Mouse (Mus musculus) left cerebral cortex, adult 2 months (tissue): ENCODE results near the gene Col27a1. TPM values are rescaled to one million over a fixed set of nuclear protein-coding genes. Genes with fewer than 3 reads are reported as not detected.

Source experiments
- DNase-seq, 2 experiments: peaks; one replicate each; pipeline ENCODE4 v3.0.0; 2021 to 2022; ENCODE audit warnings: low spot score in 2 of 2, mixed read lengths in 1 of 2; ENCODE audit errors: extremely low spot score in 1 of 2
- H3K27ac ChIP-seq: fragments of 200-600 bp; 2 replicates; pipeline ENCODE4 v1.8.1; 2022
- H3K4me3 ChIP-seq: fragments of 200-600 bp; 2 replicates; pipeline ENCODE4 v1.8.1; 2022
- CTCF ChIP-seq: fragments of 200-600 bp; IDR thresholded peaks from 2 replicates; pipeline ENCODE4 v1.8.1; 2022; ENCODE audit warnings: antibody characterized with exemption, mild to moderate bottlenecking, moderate library complexity
- intact Hi-C: fragments of 180-260 bp; cut with DNase I; formaldehyde crosslinking; loops from one replicate; pipeline ENCODE4 v1.15.1; 2025
- total RNA-seq, 2 experiments: library from RNA; stranded (reverse); gene quantifications; 2 replicates each; pipeline ENCODE4 v1.2.3; 2021

Gene Col27a1
- total RNA-seq, 2 experiments from 2014 or later, result 4.6 to 4.9 TPM

DNA sequence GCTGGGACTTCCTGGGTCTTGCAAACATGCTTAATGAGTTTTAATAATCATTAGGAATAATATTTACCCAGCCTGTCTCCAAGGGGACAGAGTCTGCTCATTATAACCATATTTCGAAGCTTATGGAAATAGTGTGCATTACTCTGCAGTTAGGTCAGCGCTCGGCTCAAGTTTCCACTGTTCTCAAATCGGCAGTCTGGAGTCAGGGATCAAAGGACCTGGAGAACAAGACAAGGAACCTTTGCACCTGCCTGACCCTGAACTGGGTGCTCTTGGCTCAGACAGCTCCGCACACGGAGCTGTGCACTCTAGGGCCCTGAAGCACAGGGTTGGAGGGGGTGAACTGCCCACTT is 13.1 kb downstream of the Col27a1 start:
- intact Hi-C loops, result no loop called here
- TF ChIP-seq CTCF, result no peak
- Histone ChIP-seq H3K27ac (no peak overlapping the region), H3K4me3 (no peak overlapping the region)
- no peak for DNase-seq

DNA sequence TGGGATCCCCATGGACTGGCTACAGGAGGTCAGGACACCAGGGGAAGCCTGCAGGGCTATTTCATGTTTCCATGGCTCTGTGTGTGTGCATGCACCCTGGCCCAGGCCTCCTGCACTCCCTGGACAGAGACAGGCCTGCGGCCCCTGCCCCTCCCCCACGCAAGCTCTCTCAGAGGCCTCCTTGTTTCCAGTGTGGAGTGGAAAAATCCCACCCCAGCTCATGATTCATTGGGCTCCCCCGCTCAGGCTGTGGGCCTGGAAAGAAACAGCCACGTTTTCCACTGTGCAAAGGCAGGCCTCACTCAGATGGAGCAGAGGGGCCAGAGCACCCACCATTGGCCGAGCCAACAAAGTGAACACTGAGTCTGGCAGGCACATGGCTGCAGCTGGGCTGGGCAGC is 15.1 kb downstream of the Col27a1 start:
- Histone ChIP-seq H3K27ac (no peak overlapping the region), H3K4me3 (no peak overlapping the region)
- TF ChIP-seq CTCF, result no peak
- intact Hi-C loops, result no loop called here
- DNase-seq, result peak; percentile 62 to 69

DNA sequence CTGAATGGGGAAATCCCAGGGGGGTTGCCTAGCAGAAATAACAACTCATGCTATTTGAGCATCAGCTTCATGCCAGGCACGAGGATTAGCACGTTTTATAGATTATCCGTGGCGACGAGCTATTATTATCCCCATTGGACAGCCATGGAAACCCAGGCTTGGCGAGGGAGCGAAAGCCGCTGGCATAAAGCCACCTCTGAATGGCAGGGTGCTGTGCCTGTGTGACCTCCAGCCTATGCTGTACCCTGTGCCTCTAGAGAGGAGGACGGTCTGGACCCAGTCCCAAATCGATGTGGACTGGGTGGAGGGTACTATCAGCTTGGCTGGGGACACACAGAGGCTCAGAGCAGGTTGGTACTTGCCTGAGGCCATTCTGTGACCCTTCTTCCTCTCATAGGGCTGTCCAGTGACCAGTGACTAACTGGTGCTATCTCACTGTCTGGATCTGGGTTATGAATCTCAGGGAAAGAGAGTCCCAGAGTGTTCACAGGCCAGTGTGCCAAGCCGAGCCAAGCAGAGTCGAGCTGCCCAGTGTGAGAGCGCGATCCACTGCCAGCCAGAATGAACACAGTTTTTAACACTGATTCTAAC is 16.3 kb downstream of the Col27a1 start:
- no peak for DNase-seq
- intact Hi-C loops, result no loop called here
- H3K4me3 ChIP-seq, result no peak overlapping the region
- TF ChIP-seq CTCF, result no peak
- H3K27ac ChIP-seq, result no peak overlapping the region

DNA sequence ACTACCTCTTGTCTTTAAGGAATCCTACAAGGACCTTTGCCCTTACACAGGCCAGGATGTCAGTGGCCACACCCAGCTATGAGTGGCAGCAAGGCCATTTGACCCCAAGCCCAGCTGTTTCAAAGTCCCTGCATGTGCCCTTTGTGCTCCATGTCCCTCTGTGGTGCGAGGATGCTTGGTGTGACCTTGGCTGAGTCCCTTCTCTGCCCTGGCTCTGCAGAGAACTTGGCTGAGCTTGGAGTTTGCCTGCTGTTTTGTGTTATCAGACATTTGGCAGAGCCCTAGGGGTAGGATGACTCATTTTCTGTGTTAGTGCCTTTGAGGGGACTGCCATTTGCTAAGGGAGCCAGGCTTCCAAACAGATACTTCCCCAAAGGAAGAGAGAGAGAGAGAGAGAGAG is 17.3 kb downstream of the Col27a1 start:
- DNase-seq, result no peak
- TF ChIP-seq CTCF, result no peak
- Histone ChIP-seq H3K27ac (no peak overlapping the region), H3K4me3 (no peak overlapping the region)
- intact Hi-C loops, result no loop called here

DNA sequence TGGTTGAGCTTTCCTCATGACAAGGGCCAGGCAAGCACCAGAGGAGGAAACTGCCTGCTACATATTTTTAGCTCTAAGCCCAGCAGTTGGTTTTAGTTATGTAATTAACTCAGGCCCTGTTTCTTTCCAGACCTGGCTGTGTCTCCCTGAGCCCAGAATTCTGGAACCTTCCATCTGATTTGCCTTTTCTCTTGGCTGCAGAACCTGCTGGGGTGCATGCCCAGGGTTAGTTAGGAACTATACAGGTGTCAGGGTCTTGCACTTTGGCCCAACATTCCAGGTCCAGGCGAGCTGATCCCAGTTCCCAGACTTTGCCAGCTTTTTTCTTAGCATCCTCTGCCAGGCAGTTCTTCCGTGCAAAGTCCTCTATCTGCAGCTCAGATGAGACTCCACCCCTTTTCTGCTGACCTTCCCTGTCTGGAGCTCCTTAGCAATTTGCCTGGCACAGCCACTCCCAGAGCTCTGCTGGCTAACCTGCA is 18.8 kb downstream of the Col27a1 start:
- Histone ChIP-seq H3K27ac (peak overlapping the region; percentile 72), H3K4me3 (no peak overlapping the region)
- intact Hi-C loops, result no loop called here
- no peak for TF ChIP-seq CTCF
- no peak for DNase-seq

DNA sequence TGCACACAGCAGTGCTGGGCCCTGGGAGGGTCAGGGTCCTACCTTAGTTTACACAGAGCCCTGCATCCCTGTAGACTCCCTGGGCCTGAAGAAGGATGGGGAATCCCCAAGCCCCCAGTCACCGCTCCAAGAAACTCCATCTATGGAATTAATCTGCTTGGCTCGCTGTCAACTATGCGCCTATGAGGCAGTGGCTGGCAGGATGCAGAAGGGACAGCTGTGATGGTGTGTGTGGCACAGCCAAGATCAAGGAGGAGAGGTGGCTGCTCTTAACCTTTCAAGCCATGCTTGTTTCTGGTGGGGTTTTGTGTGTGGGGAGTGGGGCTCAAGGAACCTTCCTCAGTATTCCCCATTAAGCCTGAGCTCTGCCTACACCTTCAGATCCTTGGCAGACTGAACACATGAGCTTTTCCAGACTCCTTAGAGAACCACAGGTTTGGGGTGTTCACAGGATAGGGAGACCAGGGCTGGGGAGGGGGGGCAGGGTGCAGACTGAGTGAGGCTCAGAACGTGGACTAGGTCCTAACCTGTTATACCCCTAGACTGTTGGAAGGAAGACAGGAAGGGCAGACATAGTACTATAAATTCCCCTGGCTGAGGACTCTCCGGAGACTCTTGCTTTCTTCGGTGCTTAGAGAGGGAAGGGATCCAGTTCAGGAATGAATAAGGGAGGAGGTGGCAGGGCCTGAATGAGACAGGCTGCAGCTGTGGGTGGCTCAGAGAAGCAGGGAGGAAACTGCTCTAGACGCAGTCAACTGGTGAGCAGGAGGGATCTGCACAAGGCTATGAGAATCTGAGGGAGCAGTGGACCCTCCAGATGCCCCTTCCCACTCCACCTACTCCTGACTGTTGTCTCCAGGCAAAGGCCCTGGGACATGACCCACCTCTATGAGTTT is 20.0 kb downstream of the Col27a1 start:
- peak; percentile 35 to 44 for DNase-seq
- no peak for TF ChIP-seq CTCF
- intact Hi-C loops, result loop anchor here (2.0 kb wide), 1 partner anchor 57 kb away; no protein-coding TSS in a partner anchor

DNA sequence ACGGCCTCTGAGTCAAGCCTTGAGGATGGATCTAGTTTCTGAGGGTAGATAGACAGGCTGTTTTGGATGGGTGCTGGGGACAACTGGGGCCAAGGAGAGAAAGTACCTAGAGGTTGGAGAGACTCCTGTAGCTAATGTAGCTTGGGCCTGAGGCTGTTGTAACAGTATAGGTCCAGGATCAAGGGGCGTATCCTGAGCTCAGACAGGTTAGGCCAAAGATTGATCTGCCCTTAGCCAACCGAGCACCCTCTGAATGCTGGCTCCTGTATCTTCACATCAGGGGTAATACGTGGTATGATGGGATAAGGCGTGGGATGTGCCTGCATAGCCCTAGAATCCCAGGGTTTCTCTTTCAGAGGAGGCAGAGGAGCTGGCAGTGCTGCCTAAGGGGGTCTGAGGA is 21.0 kb downstream of the Col27a1 start:
- intact Hi-C loops, result loop anchor here (2.0 kb wide), 1 partner anchor 56 kb away; no protein-coding TSS in a partner anchor
- H3K27ac ChIP-seq, result no peak overlapping the region; the same call in 1 of the 2 replicates
- no peak overlapping the region for H3K4me3 ChIP-seq
- DNase-seq, result no peak
- no peak for TF ChIP-seq CTCF

More for the DNA sequence above, 20.0 kb downstream of the Col27a1 start:
- peak overlapping the region; percentile 72 for H3K27ac ChIP-seq
- H3K4me3 ChIP-seq, result no peak overlapping the region

DNA sequence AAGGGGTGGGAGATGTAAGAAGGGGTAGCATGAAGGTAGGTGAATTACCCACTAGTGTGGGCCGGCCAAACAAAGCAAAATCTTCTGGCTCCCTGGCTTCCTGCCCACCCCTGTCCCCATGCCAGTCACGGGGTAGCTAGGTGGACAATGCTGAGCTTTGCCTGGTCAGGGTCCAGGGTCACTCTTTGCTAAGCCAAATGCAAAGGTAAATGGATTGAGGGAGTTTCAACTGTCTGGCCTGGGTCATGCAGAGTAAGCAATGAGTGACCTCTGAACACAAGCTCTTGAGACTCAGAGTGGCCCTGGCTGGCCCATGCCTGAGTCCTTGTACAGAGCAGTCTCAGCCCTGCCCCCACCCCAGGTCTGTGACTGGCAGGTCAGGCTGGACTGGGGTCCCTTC is 22.4 kb downstream of the Col27a1 start:
- intact Hi-C loops, result no loop called here
- Histone ChIP-seq H3K4me3 (no peak overlapping the region), H3K27ac (no peak overlapping the region)
- DNase-seq, result no peak
- no peak for TF ChIP-seq CTCF

DNA sequence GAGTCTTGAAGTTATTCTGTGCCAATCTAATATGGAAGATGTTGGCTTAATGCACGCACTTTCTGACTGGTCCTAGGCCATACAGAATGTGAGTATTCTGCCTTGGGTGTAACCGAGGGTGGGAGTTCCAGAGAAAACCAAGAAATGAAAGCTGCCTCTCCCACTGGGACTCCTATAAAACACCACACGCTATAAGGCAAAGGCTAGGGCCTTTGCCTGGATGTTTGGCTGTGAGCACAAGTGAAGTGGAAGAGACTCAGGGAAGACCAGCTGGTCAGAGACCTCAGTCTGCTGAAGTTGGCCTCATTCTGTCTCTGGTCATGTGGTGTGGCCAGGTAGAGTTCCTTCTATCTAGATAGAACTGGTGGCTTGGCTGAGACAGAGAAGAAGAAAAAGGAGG is 23.4 kb downstream of the Col27a1 start:
- no peak overlapping the region for H3K27ac ChIP-seq
- intact Hi-C loops, result no loop called here
- no peak for TF ChIP-seq CTCF
- no peak for DNase-seq
- no peak overlapping the region for H3K4me3 ChIP-seq

DNA sequence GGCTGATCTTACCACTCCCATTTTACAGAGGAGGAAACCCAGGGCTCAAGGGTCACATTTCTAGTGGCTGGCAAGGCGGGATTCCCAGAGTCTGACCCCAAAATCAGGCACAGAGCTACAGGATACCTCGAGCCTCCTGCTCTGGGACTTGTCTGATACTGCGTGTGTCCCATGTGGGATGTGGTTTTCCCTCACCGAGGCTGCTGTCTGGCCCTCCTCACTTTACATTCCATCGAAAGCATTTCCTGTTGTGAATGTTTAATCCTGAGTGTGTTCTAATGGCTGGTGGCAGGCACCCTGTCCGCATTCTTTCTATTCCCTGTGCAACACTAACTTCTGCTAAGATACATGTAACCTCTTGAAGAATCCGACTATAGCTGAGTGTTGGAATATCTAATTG is 24.3 kb downstream of the Col27a1 start:
- no peak for DNase-seq
- H3K27ac ChIP-seq, result no peak overlapping the region
- intact Hi-C loops, result no loop called here

DNA sequence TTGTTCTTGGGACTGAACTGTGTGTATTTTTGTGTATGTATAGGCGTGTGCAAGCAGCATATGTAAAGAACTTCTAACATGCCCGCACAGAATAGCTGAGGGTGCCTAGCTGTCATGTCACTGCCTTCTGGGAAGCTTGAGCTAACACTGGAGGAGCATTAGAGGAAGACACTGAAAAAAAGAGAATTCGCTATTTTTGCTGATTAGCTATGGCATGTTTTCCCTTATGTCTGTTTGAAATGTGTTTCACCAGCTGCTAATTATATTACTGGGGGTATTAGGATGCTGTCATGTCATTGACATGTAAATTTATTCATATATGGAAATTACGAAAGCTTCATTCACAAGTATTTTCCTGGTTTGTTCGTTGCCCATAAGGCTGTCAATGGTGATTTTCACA is 24.9 kb downstream of the Col27a1 start:
- TF ChIP-seq CTCF, result no peak
- intact Hi-C loops, result no loop called here
- DNase-seq, result no peak
- no peak overlapping the region for H3K4me3 ChIP-seq
- no peak overlapping the region for H3K27ac ChIP-seq

More for the DNA sequence above, 24.3 kb downstream of the Col27a1 start:
- no peak overlapping the region for H3K4me3 ChIP-seq
- TF ChIP-seq CTCF, result no peak

DNA sequence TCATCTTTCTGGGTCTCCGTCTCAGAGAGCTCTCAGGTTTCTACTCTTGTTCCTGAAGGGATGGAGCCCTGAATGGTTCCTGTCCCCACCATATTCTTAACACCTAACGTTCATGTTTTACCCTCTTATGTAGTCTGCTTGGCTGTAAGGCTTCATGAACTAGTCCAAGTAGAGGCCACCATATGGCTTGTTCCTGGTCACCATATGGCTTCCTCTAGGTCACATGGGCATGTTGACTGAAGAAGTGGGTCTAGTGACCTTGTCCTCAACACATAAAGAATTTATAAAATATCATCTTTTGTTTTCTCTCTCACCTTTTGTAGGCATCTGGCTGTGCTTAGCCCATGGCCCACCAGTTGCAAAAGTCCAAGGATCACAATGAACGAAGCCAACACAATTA is 27.2 kb downstream of the Col27a1 start:
- intact Hi-C loops, result no loop called here
- no peak overlapping the region for H3K27ac ChIP-seq
- no peak overlapping the region for H3K4me3 ChIP-seq
- TF ChIP-seq CTCF, result no peak
- no peak for DNase-seq
